Mouse (Mus musculus): ENCODE data around the gene Zdhhc23.

Gene Zdhhc23

GRCm38 (mm10) chr16:43965781-43966389 is 13.7 kb downstream of the Zdhhc23 start:
- no peak for DNase-seq

- DNase-seq = no peak
Measured at GRCm38 (mm10) chr16:43963780-43964179, 15.8 kb downstream of the Zdhhc23 start.

- no peak for DNase-seq
Measured at GRCm38 (mm10) chr16:43963291-43963690, 16.3 kb downstream of the Zdhhc23 start.

- no peak for DNase-seq
Measured at GRCm38 (mm10) chr16:43958038-43958437, 21.6 kb downstream of the Zdhhc23 start.

DNA sequence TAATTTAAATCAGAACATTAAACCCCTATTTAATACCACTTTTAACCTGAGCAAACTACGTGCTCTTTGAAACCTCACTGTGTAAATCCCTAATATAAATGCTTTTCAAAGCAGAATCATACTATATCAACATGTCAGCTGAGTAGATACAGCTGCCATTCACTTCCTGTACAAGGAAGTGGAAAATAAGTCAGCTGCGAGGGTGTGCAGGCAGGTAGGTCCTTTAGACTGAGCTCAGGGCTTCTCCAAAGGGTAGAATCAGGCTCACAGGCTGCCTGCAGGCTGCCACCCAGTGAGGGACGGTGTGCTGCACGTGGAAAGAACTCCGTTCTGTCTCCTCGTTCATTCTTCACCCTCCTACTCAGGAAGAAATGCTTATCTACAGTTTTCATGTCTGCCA is 24.7 kb downstream of the Zdhhc23 start:
- DNase-seq = no peak

DNA sequence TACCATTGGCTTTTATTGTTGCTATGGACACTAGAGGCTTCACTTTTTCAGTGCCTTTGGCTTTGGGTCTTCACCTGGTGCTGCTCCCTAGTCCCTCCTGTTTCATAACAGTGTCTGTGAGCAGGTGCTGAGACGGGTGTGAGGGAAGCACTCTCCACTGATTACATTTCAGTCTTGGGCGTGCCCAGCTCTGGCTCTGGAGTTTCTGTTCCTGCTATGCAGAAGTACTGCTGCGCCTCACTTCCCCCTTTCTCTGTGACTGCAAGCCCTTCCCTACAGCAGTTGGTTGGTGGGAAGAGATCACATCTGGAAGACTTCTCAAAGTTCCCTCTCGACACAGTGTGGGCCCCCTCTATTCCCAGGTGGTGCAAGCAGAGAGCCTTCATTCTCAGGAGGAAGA is 28.0 kb downstream of the Zdhhc23 start:
- DNase-seq = no peak

DNA sequence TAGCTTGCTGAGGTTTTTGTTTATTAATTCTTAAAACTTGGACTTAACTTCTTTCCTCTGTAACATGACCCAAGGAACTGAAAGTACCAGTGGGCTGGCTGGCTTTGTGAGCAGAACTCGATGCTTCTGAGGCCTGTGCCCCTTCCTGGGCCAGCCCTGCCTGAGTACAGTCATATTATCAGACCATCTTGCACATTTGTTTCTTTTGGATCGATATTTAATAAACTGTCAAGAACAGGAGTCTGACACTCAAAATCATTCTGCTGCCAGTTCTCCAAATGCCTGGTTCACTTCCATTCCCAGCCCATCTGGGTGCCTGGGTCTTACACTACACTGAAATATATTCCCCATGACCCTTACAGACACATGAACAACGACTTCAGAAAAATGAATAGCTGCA is 33.7 kb downstream of the Zdhhc23 start:
- peak; percentile 45 to 55 for DNase-seq

DNA sequence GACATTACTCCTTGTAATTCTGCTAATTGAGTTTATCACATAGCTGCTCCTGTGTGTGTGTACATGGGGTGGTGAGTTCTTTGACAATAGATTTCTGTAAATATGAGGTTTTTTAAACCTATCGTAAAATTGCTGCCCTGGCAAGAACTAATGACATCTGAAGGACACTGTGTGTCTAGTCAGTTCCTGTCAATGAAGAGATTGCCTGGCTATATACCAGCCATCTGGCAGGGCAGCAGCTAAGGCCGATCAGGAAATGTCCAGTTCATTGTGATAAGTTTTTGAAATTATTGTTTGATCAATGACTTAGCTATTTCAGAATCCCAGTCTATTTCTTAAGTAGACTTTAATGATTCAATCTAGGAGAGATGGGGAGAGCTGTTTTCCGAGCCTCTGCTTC is 34.2 kb downstream of the Zdhhc23 start:
- peak; percentile 67 to 69 for DNase-seq

- no peak for DNase-seq
Measured at GRCm38 (mm10) chr16:43940846-43941245, 38.7 kb downstream of the Zdhhc23 start.

DNA sequence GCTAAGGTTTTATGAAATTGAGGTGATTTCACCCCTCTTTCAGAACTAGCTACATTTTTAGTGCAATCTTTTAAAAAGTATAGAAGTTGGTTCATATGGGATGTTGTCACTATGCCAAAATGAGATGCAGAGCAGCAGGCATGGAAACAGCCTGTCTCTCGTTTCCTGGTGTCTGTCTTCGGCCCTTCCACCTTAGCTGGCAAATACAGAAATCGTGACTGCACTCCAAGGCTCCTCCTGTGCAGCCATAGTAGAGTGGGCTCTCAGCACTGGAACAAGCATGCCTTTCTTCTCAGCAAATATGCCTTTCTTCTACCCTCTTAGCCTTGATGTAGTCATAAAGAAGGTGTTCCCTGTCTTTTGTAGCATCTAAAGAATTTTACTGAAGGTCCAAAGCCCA is 43.7 kb downstream of the Zdhhc23 start:
- DNase-seq = peak; percentile 32 to 45

- DNase-seq = peak; percentile 73 to 74
Measured at GRCm38 (mm10) chr16:43935367-43935766, 44.2 kb downstream of the Zdhhc23 start.

DNA sequence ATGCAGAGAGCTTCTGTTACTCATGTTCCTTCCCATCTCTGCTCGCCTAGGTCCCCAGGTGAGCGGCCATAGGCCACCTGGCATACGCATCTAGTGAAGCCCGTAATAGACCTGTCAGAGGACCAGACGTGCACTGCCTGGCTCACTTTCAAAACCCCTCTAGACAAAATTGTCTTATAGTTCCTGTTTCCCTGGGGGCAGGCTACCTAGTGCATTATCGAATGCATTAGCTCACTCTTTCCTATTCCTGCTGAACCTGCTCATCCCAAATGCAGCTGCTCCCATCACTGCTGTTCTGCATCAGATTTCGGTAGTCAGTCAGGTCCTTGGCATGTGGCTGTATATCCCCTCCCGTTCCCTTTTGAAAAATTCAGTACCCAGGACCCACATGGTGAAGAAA is 44.7 kb downstream of the Zdhhc23 start:
- peak; percentile 63 to 65 for DNase-seq

DNA sequence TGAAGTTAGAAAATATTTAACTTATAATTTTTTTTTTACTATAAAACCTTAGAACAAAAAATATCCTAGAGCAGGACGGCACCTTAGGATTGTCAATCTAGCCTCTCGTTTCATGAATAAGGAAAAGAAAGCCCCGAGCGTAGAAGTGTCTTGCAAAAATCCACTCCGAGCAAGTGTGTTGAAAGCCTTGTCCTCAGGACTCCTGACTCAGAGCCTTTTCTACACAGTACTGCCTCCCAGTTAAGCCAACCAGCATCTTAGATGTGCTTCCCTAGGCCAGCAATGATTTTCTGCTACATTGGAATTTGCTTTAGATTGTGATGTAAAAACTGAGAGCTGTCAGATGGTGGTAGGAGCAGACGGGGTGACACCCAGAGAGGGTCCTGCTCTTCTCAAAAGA is 46.5 kb downstream of the Zdhhc23 start:
- no peak for DNase-seq

GRCm38 (mm10) chr16:43932319-43932718 is 47.3 kb downstream of the Zdhhc23 start:
- DNase-seq = peak; percentile 38 to 48

GRCm38 (mm10) chr16:43931502-43931901 is 48.1 kb downstream of the Zdhhc23 start:
- peak; percentile 48 to 50 for DNase-seq

DNA sequence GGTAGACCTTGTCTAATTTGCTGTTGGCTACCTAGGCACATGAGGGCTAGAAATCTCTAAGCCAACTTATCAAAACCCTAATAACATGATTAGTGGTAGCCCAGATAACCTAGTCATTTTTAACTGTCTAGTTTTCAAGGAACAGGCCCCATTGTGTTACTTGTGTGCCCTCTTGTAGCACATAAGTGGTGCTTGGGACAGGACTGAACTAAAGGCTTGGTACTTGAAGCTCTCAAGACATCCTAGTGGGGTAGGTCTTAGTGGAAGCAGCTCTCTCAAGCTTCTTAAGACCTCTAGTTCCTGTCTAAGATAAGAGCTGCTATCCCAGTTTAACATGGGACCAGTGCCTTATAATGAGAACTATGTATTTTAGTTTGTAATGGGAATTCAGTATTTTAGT is 49.0 kb downstream of the Zdhhc23 start:
- no peak for DNase-seq

GRCm38 (mm10) chr16:43926341-43926859 is 53.2 kb downstream of the Zdhhc23 start, which contains the start of gene Qtrt2:
TSS of gene Qtrt2 (minus strand) at chr16:43926809.
- DNase-seq = no peak

GRCm38 (mm10) chr16:43925846-43926245 is 53.7 kb downstream of the Zdhhc23 start:
- DNase-seq = no peak

DNA sequence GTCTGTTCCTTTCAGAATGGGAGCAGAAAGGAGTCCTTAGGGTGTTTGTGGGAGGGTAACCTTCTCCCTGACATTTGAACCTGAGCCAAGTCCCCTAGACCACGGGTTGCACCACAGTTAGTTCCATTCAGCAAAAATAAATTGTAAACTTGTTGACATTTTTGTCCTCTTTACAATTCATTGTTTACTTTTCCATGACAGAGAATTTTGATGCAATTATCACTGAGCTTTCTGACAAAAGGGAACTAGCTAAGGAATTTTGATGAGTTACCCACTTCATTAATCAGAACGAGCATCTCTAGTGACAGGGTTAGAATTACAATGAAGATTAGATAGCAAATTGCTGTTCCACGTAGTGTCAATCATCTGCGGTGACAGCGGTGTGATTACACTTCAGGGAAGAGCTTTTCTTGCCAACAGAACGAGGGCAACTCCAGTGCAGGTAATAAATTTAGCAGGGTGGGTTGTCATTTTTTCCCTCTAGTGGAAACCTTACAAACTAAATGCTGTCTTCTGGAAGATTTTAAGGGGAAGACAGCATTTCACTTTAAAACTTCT is 54.5 kb downstream of the Zdhhc23 start:
- DNase-seq = no peak

GRCm38 (mm10) chr16:43922630-43923029 is 57.0 kb downstream of the Zdhhc23 start:
- no peak for DNase-seq

DNA sequence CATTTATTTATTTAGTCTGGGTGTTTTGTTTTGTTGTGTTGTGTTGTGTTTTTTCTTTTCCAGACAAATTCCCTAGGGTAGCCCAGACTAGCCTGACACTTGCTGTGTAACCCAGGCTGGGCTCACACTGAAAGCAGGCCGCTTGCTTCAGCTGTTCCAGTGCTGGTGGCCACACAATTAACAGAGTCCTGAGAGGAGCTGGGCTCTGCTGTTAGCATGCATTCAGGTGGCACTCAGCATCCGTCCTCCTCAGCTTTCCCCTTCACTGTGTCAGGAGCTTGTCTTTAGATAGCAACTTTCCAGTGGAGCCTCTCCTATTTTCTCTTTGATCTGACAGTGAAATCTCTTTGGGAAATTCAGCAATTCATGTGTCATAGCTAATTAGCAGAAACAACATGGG is 57.6 kb downstream of the Zdhhc23 start:
- DNase-seq = no peak

DNA sequence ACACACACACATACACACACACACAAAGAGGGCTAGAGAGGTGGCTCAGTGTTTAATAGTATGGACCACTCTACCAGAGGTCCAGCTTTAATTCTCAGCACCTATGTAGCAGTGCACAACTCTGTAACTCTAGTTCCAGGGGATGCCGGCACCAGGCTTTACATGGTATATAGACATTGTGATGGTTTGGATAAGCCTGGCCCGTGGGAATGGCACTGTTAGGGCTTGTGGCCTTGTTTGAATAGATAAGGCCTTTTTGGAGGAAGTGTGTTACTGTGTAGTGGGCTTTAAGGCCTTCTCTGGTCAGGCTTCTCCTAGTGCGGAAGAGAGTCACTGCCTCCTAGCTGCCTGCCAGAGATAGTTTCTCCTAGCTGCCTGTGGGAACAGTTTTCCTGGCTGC is 60.7 kb downstream of the Zdhhc23 start:
- no peak for DNase-seq

All from cerebellum, postnatal 10 days (tissue).